Comparison of ENCODE assay signal across 20 mouse cellular contexts in genomic region chr14:57090001-57090400, GRCm38 (mm10). TPM values are rescaled to one million over a fixed set of nuclear protein-coding genes. Genes with fewer than 3 reads are reported as not detected.
"Had no signal": no experiment of that assay in that cellular context is flagged by ENCODE, and none has a peak within 500 bp of the region (broad histone marks: within the 10 kb centered on the region; RNA-seq: fewer than 3 reads in every experiment).

No protein-coding gene starts in this region.

- DNase-seq: kidney, postnatal 25 days; lung, adult 18-20 months; lung, postnatal 36 days; right cerebral cortex, adult 18-20 months; right cerebral cortex, postnatal 25 days; spleen, adult 18-20 months; thymus, adult 2 months; thymus, postnatal 25 days had no signal

- H3K27me3 ChIP-seq: hindbrain, embryonic 15.5 days; limb, embryonic 12.5 days; midbrain, embryonic 13.5 days; neural tube, embryonic 15.5 days had no signal

- H3K9me3 ChIP-seq: hindbrain, embryonic 15.5 days; limb, embryonic 12.5 days; midbrain, embryonic 13.5 days; neural tube, embryonic 15.5 days had no signal

- H3K36me3 ChIP-seq: hindbrain, embryonic 15.5 days; limb, embryonic 12.5 days; midbrain, embryonic 13.5 days; neural tube, embryonic 15.5 days had no signal

- H3K27ac ChIP-seq: hindbrain, embryonic 15.5 days; left cerebral cortex, adult 2 months; limb, embryonic 12.5 days; midbrain, embryonic 13.5 days; neural tube, embryonic 15.5 days had no signal

- ATAC-seq: midbrain, embryonic 13.5 days had no signal

- H3K4me2 ChIP-seq: hindbrain, embryonic 15.5 days; limb, embryonic 12.5 days; midbrain, embryonic 13.5 days; neural tube, embryonic 15.5 days had no signal

- H3K4me1 ChIP-seq: hindbrain, embryonic 15.5 days; midbrain, embryonic 13.5 days; neural tube, embryonic 15.5 days had no signal

- H3K9ac ChIP-seq: hindbrain, embryonic 15.5 days; limb, embryonic 12.5 days; midbrain, embryonic 13.5 days; neural tube, embryonic 15.5 days had no signal

- H3K4me3 ChIP-seq: hindbrain, embryonic 15.5 days; left cerebral cortex, adult 2 months; limb, embryonic 12.5 days; midbrain, embryonic 13.5 days; neural tube, embryonic 15.5 days had no signal

RNA-seq across cellular contexts. Expression of gene Gjb2, which starts 14.5 kb away (rescaled TPM):
- total RNA-seq: megakaryocyte progenitor cell, adult 5-6 weeks had no signal

RNA-seq across cellular contexts. Expression of gene Gm4491, which starts 25.7 kb away (rescaled TPM):
- total RNA-seq: megakaryocyte progenitor cell, adult 5-6 weeks; midbrain, postnatal 0 days had no signal
- polyA plus RNA-seq: limb, embryonic 12.5 days; lung, embryonic 16.5 days; neural tube, embryonic 11.5 days; neural tube, embryonic 15.5 days; stomach, embryonic 14.5 days; testis, adult 2 months; thymus, adult 2 months had no signal

RNA-seq across cellular contexts. Expression of gene Gja3, which starts 32.1 kb away (rescaled TPM):
- total RNA-seq: megakaryocyte progenitor cell, adult 5-6 weeks had no signal
- polyA plus RNA-seq: urinary bladder, adult 2 months had no signal

RNA-seq across cellular contexts. Expression of gene Gjb6, which starts 43.4 kb away (rescaled TPM):
- total RNA-seq: megakaryocyte progenitor cell, adult 5-6 weeks had no signal
- polyA plus RNA-seq: testis, adult 2 months had no signal
